Mouse (Mus musculus) stomach, embryonic 15.5 days (tissue): ENCODE measurements around the gene Nucb1. TPM values are rescaled to one million over a fixed set of nuclear protein-coding genes. Genes with fewer than 3 reads are reported as not detected.

Source experiments
- ATAC-seq: fragments of 200-750 bp; cut with Nextera tagmentation; 2 replicates; pipeline ENCODE4 v1.8.0; 2017; ENCODE audit warnings: low read depth, moderate number of reproducible peaks, moderate TSS enrichment; ENCODE audit not compliant: insufficient read depth, low FRiP score
- H3K27ac ChIP-seq: fragments of 300-500 bp; sonication (generic); 2 replicates; pipeline ENCODE4 v1.5.1; 2015; ENCODE audit warnings: mild to moderate bottlenecking, inconsistent platforms
- H3K27me3 ChIP-seq: fragments of 300-500 bp; sonication (generic); replicated peaks from 2 replicates; pipeline ENCODE4 v1.6.1; 2015; ENCODE audit warnings: inconsistent platforms
- H3K36me3 ChIP-seq: fragments of 300-500 bp; sonication (generic); 2 replicates; pipeline ENCODE4 v1.6.1; 2015; ENCODE audit warnings: inconsistent platforms
- H3K4me1 ChIP-seq: fragments of 300-500 bp; sonication (generic); 2 replicates; pipeline ENCODE4 v1.6.1; 2015; ENCODE audit warnings: inconsistent platforms
- H3K4me2 ChIP-seq: fragments of 300-500 bp; sonication (generic); 2 replicates; pipeline ENCODE4 v1.6.1; 2015; ENCODE audit warnings: mild to moderate bottlenecking, inconsistent platforms
- H3K4me3 ChIP-seq: fragments of 300-500 bp; sonication (generic); replicated peaks from 2 replicates; pipeline ENCODE4 v1.5.1; 2015; ENCODE audit warnings: inconsistent platforms
- H3K9ac ChIP-seq: fragments of 300-500 bp; sonication (generic); 2 replicates; pipeline ENCODE4 v1.6.1; 2015; ENCODE audit warnings: inconsistent platforms
- H3K9me3 ChIP-seq: fragments of 300-500 bp; sonication (generic); 2 replicates; pipeline ENCODE4 v1.6.1; 2016; ENCODE audit warnings: inconsistent platforms
- WGBS: fragments of 180-500 bp; shearing (Covaris S2); methylation state at CpG from one replicate; pipeline ENCODE4 v1.1.7; 2015; 5-methylcytosine and 5-hydroxymethylcytosine counted together
- polyA plus RNA-seq: library from polyadenylated mRNA; unstranded; fragments of >200 nt; fragmentation: Nextera tagmentation; extraction: Ambion mirVana; gene quantifications from 2 replicates; pipeline ENCODE4 v1.2.1, GENCODE M21; 2015

Gene Nucb1
- polyA plus RNA-seq, 1 experiment from 2014 or later, result 230 TPM

DNA sequence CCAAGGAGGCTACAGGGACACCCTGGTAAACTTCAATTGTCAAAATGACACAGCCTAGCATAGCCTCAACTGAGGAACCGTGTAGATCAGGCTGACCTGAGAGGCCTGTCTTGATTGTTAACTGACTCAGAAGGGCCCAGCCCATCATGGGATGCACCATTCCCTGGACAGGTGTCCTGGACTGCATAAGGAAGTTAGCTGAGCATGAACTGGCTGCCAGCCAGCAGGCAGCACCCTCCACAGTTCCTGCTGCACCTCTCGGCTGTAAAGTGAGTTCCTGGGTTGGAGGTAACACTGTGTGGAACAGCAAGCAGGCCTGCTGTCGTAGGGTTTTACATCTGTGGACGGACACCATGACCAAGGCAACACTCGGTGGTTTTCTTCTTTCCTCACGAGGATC lies 2.6 kb downstream of the Nucb1 start:
- no peak overlapping the region for H3K4me2 ChIP-seq
- peaks cover 12% of the 10 kb centered on the region for H3K4me1 ChIP-seq
- WGBS, result 80% methylated on average over 6 of the region's 6 CpGs
- H3K27me3 ChIP-seq, result no peaks in the 10 kb centered on the region
- H3K36me3 ChIP-seq, result peaks cover 17% of the 10 kb centered on the region
- 0 out of 2 replicates have a peak overlapping the region, but pooled peaks have one; percentile 24 for H3K27ac ChIP-seq
- H3K4me3 ChIP-seq, result no peak overlapping the region
- no peaks in the 10 kb centered on the region for H3K9me3 ChIP-seq
- ATAC-seq, result no peak
- no peak overlapping the region for H3K9ac ChIP-seq

DNA sequence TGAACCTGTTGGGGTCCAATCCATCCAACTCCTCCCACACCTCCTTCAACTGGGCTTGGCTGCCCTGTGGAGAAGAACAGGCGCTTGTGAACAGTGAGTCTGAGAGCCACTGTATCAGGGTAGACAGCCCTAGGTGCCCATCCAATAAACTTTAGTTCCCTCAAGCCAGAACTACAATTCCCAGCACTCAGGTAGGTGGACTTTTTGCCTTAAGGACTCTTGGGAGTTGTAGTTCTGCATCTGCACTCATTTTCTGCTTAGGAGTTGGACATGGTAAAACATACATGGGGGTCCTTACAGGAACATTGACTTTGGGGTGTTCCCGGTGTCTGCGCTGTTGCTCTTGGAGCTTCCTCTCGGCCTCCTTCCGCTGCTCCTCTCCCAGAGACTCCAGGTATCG lies 11.8 kb downstream of the Nucb1 start:
- Histone ChIP-seq H3K9ac (no peak overlapping the region), H3K36me3 (peaks cover 59% of the 10 kb centered on the region), H3K9me3 (no peaks in the 10 kb centered on the region), H3K4me3 (no peak overlapping the region), H3K4me1 (no peaks in the 10 kb centered on the region), H3K27ac (no peak overlapping the region), H3K27me3 (no peaks in the 10 kb centered on the region), H3K4me2 (no peak overlapping the region)
- 94% methylated on average over 6 of the region's 6 CpGs for WGBS
- ATAC-seq, result no peak

DNA sequence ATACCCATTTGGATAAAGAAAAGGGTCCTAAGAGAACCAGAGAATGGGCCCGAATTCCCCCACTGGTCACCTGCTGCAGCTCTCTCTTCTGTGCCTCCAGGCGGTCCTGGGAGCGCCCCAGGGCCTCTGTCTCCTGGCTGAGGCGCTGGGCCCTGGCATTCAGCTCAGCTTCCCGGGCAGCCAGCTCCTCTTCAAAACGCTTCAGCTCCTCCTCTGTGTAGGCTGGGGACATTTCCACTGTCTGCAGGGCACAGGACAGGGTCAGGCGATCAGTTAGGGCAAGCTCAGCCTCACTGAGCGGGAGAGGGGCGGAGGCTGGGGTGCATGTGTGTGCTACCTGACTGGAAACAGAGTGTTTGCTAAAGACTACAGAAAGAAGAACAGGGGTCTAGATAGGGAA lies 15.7 kb downstream of the Nucb1 start:
- H3K27ac ChIP-seq, result no peak overlapping the region
- H3K4me2 ChIP-seq, result no peak overlapping the region
- H3K4me1 ChIP-seq, result peaks cover 13% of the 10 kb centered on the region
- peaks cover 59% of the 10 kb centered on the region for H3K36me3 ChIP-seq
- ATAC-seq, result no peak
- no peaks in the 10 kb centered on the region for H3K9me3 ChIP-seq
- H3K27me3 ChIP-seq, result no peaks in the 10 kb centered on the region
- WGBS, result 86% methylated on average over 9 of the region's 9 CpGs
- no peak overlapping the region for H3K4me3 ChIP-seq
- no peak overlapping the region for H3K9ac ChIP-seq

DNA sequence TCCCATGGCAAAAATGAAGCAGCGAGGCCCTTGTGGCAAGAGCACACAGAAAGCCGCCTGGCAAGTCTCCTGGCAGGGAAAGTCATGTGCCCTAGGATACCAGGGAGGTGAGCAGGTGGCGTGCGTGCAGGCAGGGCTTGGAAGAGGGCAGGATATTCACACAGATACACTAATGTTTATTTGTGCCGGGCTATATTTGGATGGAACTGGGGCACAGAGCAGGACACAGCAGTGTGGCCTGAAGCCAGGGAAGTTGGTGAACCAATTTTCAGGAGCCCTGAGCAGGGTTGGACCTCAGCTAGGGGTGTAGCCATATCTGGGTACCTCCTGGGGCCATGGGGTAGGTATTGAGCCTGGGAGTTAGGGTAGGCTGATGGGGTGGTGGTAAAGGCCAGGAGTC lies 17.3 kb downstream of the Nucb1 start:
- Histone ChIP-seq H3K9ac (no peak overlapping the region), H3K27me3 (no peaks in the 10 kb centered on the region), H3K4me1 (peaks cover 19% of the 10 kb centered on the region), H3K36me3 (peaks cover 49% of the 10 kb centered on the region), H3K27ac (no peak overlapping the region; the same call in 1 of the 2 replicates), H3K9me3 (no peaks in the 10 kb centered on the region), H3K4me3 (no peak overlapping the region), H3K4me2 (no peak overlapping the region)
- 87% methylated on average over 5 of the region's 5 CpGs for WGBS
- ATAC-seq, result no peak

DNA sequence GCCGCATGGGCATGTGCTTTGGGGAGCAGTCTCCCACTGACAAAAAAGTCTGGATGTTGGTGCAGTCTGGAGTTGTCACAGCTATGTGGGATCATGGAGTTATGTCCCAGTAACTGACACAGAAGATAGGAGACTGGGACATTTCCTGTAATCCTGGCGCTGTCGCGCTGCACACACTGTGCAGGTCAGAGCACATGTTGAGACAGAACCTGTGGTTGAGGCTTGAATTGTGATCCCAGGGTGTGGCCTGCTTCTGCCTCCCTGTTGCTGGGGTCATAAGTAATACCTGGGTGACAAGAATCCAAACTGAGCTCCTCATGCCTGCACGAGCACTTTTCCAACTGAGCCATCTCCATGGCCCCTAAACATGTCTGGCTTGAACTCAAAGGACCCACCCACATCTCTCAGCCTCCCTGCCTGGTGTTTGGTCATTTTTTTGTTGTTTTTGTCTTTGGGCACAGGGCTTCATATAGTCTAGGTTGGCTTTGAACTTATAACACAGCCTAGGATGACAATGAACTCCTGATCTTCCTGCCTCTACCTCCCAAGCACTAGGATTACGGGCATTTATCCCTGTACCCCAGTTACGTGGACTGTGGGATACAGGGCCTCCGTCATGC lies 17.9 kb downstream of the Nucb1 start:
- no peak overlapping the region for H3K4me2 ChIP-seq
- peak overlapping the region; percentile 3; the same call in 1 of the 2 replicates for H3K27ac ChIP-seq
- H3K9ac ChIP-seq, result no peak overlapping the region
- no peaks in the 10 kb centered on the region for H3K27me3 ChIP-seq
- H3K4me3 ChIP-seq, result no peak overlapping the region
- H3K36me3 ChIP-seq, result peaks cover 42% of the 10 kb centered on the region
- no peaks in the 10 kb centered on the region for H3K9me3 ChIP-seq
- 95% methylated on average over 8 of the region's 8 CpGs for WGBS
- H3K4me1 ChIP-seq, result peaks cover 19% of the 10 kb centered on the region
- no peak for ATAC-seq

DNA sequence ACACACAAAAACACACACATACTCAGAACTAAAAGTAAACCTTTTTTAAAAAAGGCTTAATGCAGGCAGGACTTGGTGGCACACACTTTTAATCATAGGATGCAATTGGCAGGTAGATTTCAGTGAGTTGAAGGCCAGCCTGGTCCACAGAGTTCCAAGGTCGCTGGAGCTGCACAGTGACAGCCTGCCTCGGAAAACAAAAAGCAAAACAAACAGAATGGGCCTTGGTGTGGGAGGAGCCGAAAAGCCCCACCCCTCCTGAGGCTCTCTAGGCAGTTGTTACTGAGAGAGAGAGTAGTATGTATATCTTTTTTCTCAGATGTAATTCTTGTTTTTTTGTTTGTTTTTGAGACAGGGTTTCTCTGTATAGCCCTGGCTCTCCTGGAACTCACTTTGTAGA lies 18.9 kb downstream of the Nucb1 start:
- Histone ChIP-seq H3K4me1 (peaks cover 19% of the 10 kb centered on the region), H3K27me3 (no peaks in the 10 kb centered on the region), H3K9ac (no peak overlapping the region), H3K4me3 (no peak overlapping the region), H3K27ac (peak overlapping the region; percentile 51; the same call in 1 of the 2 replicates), H3K4me2 (0 out of 2 replicates have a peak overlapping the region, but pooled peaks have one; percentile 25), H3K9me3 (no peaks in the 10 kb centered on the region), H3K36me3 (peaks cover 34% of the 10 kb centered on the region)
- WGBS, result 11% methylated on average over 3 of the region's 3 CpGs
- ATAC-seq, result peak; percentile 67; the same call in 1 of the 2 replicates

DNA sequence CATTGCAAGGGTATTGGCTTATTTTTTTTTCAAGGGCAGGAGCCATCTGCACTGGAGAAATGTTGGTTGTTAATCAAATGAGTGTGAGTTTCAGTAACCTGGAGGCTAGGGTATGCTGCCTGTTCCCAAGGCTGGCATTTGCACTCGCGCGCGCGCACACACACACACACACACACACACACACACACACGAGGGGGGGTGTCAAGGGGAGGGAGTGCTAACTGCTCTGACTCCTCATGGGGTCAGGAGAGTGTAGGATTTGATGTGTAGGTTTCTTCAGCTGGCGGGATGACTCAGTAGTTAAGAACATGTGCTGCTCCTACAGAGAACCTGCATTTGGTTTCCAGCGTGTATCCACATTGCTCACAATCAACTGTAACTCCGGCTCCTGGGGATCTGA lies 19.4 kb downstream of the Nucb1 start:
- Histone ChIP-seq H3K4me1 (peaks cover 19% of the 10 kb centered on the region), H3K4me3 (no peak overlapping the region), H3K27me3 (no peaks in the 10 kb centered on the region), H3K36me3 (peaks cover 32% of the 10 kb centered on the region), H3K9me3 (no peaks in the 10 kb centered on the region), H3K9ac (no peak overlapping the region), H3K27ac (peak overlapping the region; percentile 51; the same call in 1 of the 2 replicates), H3K4me2 (0 out of 2 replicates have a peak overlapping the region, but pooled peaks have one; percentile 25)
- 19% methylated on average over 9 of the region's 9 CpGs for WGBS
- ATAC-seq, result peak; percentile 27; the same call in 1 of the 2 replicates

DNA sequence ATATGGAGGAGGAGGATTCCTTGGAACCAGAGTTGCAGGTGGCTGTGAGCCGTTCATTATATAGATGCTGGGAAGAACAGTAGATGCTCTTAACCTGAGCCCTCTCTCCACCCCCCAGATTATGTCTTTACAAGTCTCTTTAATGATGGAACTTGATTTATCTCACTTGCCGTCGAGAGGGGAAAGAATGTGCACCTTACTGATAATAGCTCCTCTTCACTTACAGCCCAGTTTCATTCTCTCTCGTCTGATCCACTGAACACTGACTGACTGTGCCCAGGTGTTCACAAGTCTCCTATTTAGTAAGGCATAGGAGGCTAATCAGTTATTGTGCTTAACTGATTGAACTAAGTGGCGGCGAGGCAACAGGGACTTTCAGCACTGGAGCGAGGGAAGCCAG lies 20.6 kb downstream of the Nucb1 start:
- H3K27ac ChIP-seq, result no peak overlapping the region
- H3K4me3 ChIP-seq, result no peak overlapping the region
- H3K27me3 ChIP-seq, result no peaks in the 10 kb centered on the region
- peaks cover 21% of the 10 kb centered on the region for H3K36me3 ChIP-seq
- H3K9me3 ChIP-seq, result no peaks in the 10 kb centered on the region
- no peak overlapping the region for H3K4me2 ChIP-seq
- 71% methylated on average over 7 of the region's 7 CpGs for WGBS
- no peak overlapping the region for H3K9ac ChIP-seq
- ATAC-seq, result no peak
- H3K4me1 ChIP-seq, result peaks cover 19% of the 10 kb centered on the region

DNA sequence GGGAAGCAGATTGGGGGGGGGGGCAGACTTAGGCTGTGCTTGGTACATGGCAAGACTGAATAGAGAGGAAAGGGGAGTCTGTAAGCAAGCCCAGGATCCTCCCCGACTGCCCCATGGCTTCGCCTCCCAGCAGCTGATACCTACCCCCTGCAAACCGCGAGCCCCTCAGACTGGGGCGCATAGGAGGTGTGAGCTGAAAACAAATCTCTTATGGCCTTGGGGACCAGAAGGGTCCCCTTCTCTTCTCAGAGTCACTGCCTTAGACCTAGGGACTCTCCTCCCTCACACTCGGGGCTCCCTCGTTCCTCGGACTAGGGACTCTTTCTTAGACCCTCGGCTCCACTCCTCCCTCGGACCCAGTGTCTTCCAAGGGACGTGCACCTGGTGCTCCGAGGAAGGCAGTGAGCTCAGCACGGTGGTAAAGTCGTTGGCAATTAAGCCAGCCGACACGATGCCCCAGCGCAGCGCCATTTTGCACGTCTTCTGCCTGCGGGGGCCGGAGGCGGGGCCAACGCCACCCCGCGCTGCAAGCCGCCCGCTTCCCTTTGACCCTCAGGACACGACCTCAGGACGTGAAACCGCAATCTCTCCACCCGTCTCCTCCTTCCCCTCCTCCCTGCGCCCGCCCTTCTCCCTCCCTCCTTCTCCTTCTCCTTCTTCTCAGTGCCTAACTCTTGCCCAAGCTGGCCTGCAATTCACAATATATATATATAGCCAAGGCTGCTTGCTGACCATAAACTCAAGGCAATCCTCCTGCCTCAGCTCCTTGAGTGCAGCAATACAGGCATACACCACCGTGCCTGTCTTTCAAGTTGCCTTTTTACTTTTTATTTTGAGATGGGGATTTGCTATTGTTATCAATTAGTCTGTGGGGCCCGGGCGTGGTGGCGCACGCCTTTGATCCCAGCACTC lies 21.7 kb downstream of the Nucb1 start, which contains the start of gene Dhdh:
Dhdh (minus strand) TSS at position 513 of the 912 bp plus-strand sequence.
- Histone ChIP-seq H3K9ac (0 out of 2 replicates have a peak within 1 kb of the TSS, but pooled peaks have one; percentile 19), H3K27ac (peak within 1 kb of the TSS; percentile 57; the same call in 1 of the 2 replicates), H3K4me1 (peaks cover 19% of the 10 kb centered on the region), H3K4me2 (peak within 1 kb of the TSS; percentile 73), H3K27me3 (no peaks in the 10 kb centered on the region), H3K4me3 (peak within 1 kb of the TSS; percentile 48), H3K36me3 (peaks cover 11% of the 10 kb centered on the region; the same call in 1 of the 2 replicates), H3K9me3 (no peaks in the 10 kb centered on the region)
- 9% methylated on average over 38 of the region's 38 CpGs for WGBS
- peak; percentile 29; the same call in 1 of the 2 replicates for ATAC-seq

DNA sequence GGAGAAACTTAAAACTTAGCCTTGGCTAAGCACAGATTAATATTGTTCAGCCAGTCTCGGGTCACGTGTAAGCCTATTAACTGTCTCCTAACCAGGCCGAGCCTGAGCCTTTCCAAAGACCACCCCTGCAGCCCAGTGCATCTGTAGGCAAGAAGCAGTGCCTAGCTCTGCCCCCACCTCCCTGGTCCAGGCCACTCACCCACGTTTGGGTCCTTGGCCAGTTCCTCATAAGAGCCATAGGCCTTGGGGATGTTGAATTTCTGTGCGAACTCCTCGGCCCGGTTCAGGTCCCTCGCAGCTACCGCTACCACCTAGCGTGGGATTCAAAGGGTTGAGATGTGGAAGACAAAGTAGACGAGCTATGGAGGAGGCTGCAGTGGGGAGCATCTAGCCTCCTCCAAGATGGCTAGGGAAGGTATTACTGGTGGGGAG lies 22.3 kb downstream of the Nucb1 start:
- no peak overlapping the region for H3K9ac ChIP-seq
- 0 out of 2 replicates have a peak, but pooled peaks cover 4% of the 10 kb centered on the region for H3K36me3 ChIP-seq
- peak overlapping the region; percentile 48 for H3K4me3 ChIP-seq
- H3K4me2 ChIP-seq, result peak overlapping the region; percentile 73
- no peaks in the 10 kb centered on the region for H3K9me3 ChIP-seq
- H3K27ac ChIP-seq, result peak overlapping the region; percentile 57; the same call in 1 of the 2 replicates
- peaks cover 19% of the 10 kb centered on the region for H3K4me1 ChIP-seq
- ATAC-seq, result no peak
- 45% methylated on average over 11 of the region's 11 CpGs for WGBS
- no peaks in the 10 kb centered on the region for H3K27me3 ChIP-seq

DNA sequence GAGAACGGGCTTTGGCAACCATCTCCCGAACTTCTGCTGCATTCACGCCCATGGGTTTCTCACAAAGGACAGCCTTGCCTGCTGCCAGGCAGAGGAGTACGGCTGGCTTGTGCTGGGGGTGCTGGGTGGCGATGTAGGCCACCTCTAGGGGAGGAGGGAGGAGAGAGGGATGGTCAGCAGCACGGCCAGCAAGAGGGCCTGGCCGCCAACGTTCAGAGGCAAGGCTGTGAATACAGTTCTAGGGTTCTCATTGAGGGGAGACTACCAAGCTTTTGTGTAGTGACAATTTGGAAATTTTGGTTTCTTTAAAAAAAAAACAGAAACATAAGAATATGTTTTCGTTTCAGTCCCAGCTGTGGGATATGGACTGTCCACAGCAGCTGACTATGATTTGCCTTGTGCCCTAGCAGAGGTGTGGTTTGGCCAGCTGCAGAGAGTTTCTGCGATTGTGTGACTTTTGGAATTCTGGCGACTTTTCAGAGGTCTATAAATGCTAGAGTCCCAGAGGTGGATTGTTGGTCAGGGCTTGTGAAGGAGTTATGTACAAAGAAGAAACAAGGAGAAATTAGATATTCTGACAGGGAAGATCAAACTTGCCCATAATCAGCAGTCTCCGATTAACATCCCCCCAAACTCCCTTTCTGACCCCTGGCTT lies 23.3 kb downstream of the Nucb1 start, which contains the start of gene Gm45808:
Gm45808 (minus strand) TSS at position 51 of the 655 bp plus-strand sequence.
- 84% methylated on average over 12 of the region's 12 CpGs for WGBS
- H3K9me3 ChIP-seq, result no peaks in the 10 kb centered on the region
- H3K36me3 ChIP-seq, result no peaks in the 10 kb centered on the region
- H3K27me3 ChIP-seq, result no peaks in the 10 kb centered on the region
- H3K4me3 ChIP-seq, result no peak within 1 kb of the TSS
- no peak within 1 kb of the TSS for H3K9ac ChIP-seq
- H3K4me1 ChIP-seq, result peaks cover 19% of the 10 kb centered on the region
- no peak for ATAC-seq
- no peak within 1 kb of the TSS for H3K4me2 ChIP-seq
- H3K27ac ChIP-seq, result no peak within 1 kb of the TSS
